ENCODE assay signal across 14 mouse cellular contexts in genomic region chr9:39746428-39746827, GRCm38 (mm10). TPM values are rescaled to one million over a fixed set of nuclear protein-coding genes. Genes with fewer than 3 reads are reported as not detected.
"Had no signal": no experiment of that assay in that cellular context is flagged by ENCODE, and none has a peak within 500 bp of the region (broad histone marks: within the 10 kb centered on the region; RNA-seq: fewer than 3 reads in every experiment).

No protein-coding gene starts in this region.

- DNase-seq: kidney, adult 18-20 months; kidney, adult 9 months; kidney, postnatal 14 days; kidney, postnatal 4 days; liver; lung, adult 18-20 months; lung, postnatal 10 days; lung, postnatal 36 days; thymus, postnatal 25 days had no signal

RNA-seq across cellular contexts. Expression of gene Olfr967, which starts 0.4 kb away (rescaled TPM):
- total RNA-seq: layer of hippocampus, postnatal 36 days; left cerebral cortex, adult 2 months; left cerebral cortex, postnatal 14 days; monocyte, adult 5-6 weeks; neutrophil, adult 5-6 weeks had no signal

RNA-seq across cellular contexts. Expression of gene Olfr150, which starts 15.7 kb away (rescaled TPM):
- total RNA-seq: layer of hippocampus, postnatal 36 days; left cerebral cortex, adult 2 months; left cerebral cortex, postnatal 14 days; monocyte, adult 5-6 weeks; neutrophil, adult 5-6 weeks had no signal

RNA-seq across cellular contexts. Expression of gene Olfr965, which starts 35.3 kb away (rescaled TPM):
- total RNA-seq: layer of hippocampus, postnatal 36 days; left cerebral cortex, adult 2 months; left cerebral cortex, postnatal 14 days; monocyte, adult 5-6 weeks; neutrophil, adult 5-6 weeks had no signal

RNA-seq across cellular contexts. Expression of gene Olfr968, which starts 36.6 kb away (rescaled TPM):
- total RNA-seq: layer of hippocampus, postnatal 36 days; left cerebral cortex, adult 2 months; left cerebral cortex, postnatal 14 days; monocyte, adult 5-6 weeks; neutrophil, adult 5-6 weeks had no signal

RNA-seq across cellular contexts. Expression of gene Olfr149, which starts 39.5 kb away (rescaled TPM):
- total RNA-seq: layer of hippocampus, postnatal 36 days; left cerebral cortex, adult 2 months; left cerebral cortex, postnatal 14 days; monocyte, adult 5-6 weeks; neutrophil, adult 5-6 weeks had no signal
